Mouse (Mus musculus) MEL (cell line): ENCODE measurements around the gene Fance.

Experiments used
- BHLHE40 ChIP-seq: IDR thresholded peaks from 2 replicates; pipeline ENCODE4 v1.6.1; 2012; ENCODE audit warnings: low read depth, mild to moderate bottlenecking, inconsistent platforms, low read length, improper control_type of control experiment, borderline replicate concordance
- CTCF ChIP-seq, 3 experiments: IDR thresholded peaks in 2 of 3; conservative IDR thresholded peaks in 1 of 3; 2 replicates each; pipeline ENCODE4 v1.5.1; 2011 to 2012; ENCODE audit warnings: low read length in 3 of 3, low read depth in 2 of 3, mild to moderate bottlenecking in 2 of 3, improper control_type of control experiment in 1 of 3, inconsistent platforms in 1 of 3, mixed read lengths in 1 of 3, moderate library complexity in 1 of 3; ENCODE audit not compliant: control insufficient read depth in 1 of 3, insufficient read depth in 1 of 3, poor library complexity in 1 of 3, severe bottlenecking in 1 of 3
- JUND ChIP-seq: IDR thresholded peaks from 2 replicates; pipeline ENCODE4 v1.6.1; 2011; ENCODE audit warnings: low read depth, mild to moderate bottlenecking, improper control_type of control experiment, low read length
- MEF2A ChIP-seq: IDR thresholded peaks from 2 replicates; pipeline ENCODE4 v1.6.1; 2014; ENCODE audit warnings: low read depth, mild to moderate bottlenecking, inconsistent platforms, low read length, improper control_type of control experiment; ENCODE audit not compliant: poor library complexity, insufficient replicate concordance, severe bottlenecking; ENCODE audit errors: extremely low read depth
- MXI1 ChIP-seq: IDR thresholded peaks from 2 replicates; pipeline ENCODE4 v1.6.1; 2011; ENCODE audit warnings: mild to moderate bottlenecking, low read depth, low read length, improper control_type of control experiment
- MYC ChIP-seq: IDR thresholded peaks from 2 replicates; pipeline ENCODE4 v1.6.1; 2011; ENCODE audit warnings: low read depth, mild to moderate bottlenecking, low read length, improper control_type of control experiment, moderate library complexity
- NELFE ChIP-seq: IDR thresholded peaks from 2 replicates; pipeline ENCODE4 v1.6.1; 2011; ENCODE audit warnings: low read depth, low read length, improper control_type of control experiment
- POLR2A ChIP-seq, 2 experiments: IDR thresholded peaks; 2 replicates each; pipeline ENCODE4 v1.6.1; 2011 to 2012; ENCODE audit warnings: low read length in 2 of 2, mild to moderate bottlenecking in 2 of 2, control low read depth in 1 of 2, improper control_type of control experiment in 1 of 2, low read depth in 1 of 2, moderate library complexity in 1 of 2; ENCODE audit not compliant: control insufficient read depth in 1 of 2, insufficient read depth in 1 of 2, poor library complexity in 1 of 2
- SIN3A ChIP-seq: IDR thresholded peaks from 2 replicates; pipeline ENCODE4 v1.6.1; 2012; ENCODE audit warnings: low read length, improper control_type of control experiment, inconsistent platforms
- TBP ChIP-seq: IDR thresholded peaks from 2 replicates; pipeline ENCODE4 v1.8.0; 2011; ENCODE audit warnings: low read depth, low read length, improper control_type of control experiment
- TCF12 ChIP-seq: IDR thresholded peaks from 2 replicates; pipeline ENCODE4 v1.6.1; 2014; ENCODE audit warnings: low read depth, mild to moderate bottlenecking, inconsistent platforms, low read length, improper control_type of control experiment, moderate library complexity
- USF2 ChIP-seq, 2 experiments: IDR thresholded peaks; 2 replicates each; pipeline ENCODE4 v1.6.1; 2011 to 2012; ENCODE audit warnings: improper control_type of control experiment in 2 of 2, low read length in 2 of 2, borderline replicate concordance in 1 of 2, inconsistent platforms in 1 of 2, low read depth in 1 of 2, mild to moderate bottlenecking in 1 of 2; ENCODE audit not compliant: insufficient read depth in 1 of 2
- ZMIZ1 ChIP-seq: IDR thresholded peaks from 2 replicates; pipeline ENCODE4 v1.6.1; 2012; ENCODE audit warnings: low read depth, mild to moderate bottlenecking, inconsistent platforms, low read length, improper control_type of control experiment, moderate library complexity

DNA sequence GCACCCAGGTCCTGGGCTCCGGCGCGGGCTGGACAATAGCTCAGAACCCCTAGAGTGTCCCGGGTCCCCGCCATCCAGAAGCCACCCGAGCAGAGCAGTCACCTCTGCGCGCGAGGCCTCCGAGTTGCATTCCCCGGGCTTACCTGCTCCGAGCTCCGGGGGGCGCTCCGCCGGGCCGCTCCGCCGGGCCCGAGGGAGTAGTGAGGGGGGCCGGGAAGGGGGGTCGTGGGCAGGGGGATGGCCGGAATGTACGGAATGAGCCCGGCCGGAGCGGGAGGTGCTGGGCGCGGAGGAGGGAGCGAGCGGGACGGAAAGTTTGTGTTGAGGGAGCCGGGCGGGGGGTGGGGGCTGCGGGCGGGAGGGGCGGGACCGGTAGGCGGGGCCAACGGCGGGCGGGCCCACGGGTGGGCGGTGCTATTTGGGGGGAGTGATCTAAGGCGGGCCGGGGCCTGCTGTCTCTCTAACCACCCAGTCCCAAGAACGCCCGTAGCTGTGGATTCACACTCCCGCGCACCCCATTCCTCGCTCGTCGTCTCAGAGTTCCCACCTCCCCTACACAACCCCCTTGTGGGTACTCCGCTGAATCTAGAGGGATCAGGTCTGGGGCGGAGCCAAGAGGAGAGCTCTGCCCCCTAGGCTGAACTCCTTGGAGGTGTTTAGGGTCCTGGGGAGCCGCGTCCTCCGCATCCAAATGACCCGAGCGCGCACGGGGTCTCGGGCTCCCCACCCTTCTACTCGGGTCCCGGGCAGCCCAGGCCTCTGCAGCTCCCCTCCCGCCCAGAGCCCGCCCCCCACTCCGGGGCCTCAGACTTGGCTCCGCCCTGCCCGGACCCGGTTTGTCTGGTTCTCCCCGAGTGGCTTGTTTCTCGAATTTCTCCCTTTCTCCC lies 37.4 kb downstream of the Fance start, which contains the start of gene Tead3:
- TF ChIP-seq TBP: no peak
- peak in 1 of 3 experiments; percentile 59; a peak in 3 of 6 replicates for TF ChIP-seq CTCF (IDR thresholded peaks at IDR 0.05 in 2 of 3, conservative IDR thresholded peaks at IDR 0.05 in 1 of 3; ENCODE audit: control insufficient read depth in 1 of 3, insufficient read depth in 1 of 3, low read depth in 2 of 3, low read length in 3 of 3, poor library complexity in 1 of 3, severe bottlenecking in 1 of 3)
- TF ChIP-seq MYC: no peak
- no peak for TF ChIP-seq NELFE
- peak in 1 of 2 experiments; percentile 37; a peak in 1 of 4 replicates for TF ChIP-seq POLR2A (IDR thresholded peaks at IDR 0.05; ENCODE audit: control insufficient read depth in 1 of 2, insufficient read depth in 1 of 2, low read depth in 1 of 2, low read length in 2 of 2, poor library complexity in 1 of 2)
- TF ChIP-seq MXI1: peak; percentile 11; the same call in 1 of the 2 replicates
- TF ChIP-seq ZMIZ1: no peak
- no peak for TF ChIP-seq SIN3A
- no peak for TF ChIP-seq BHLHE40
- no peak for TF ChIP-seq USF2 (IDR thresholded peaks at IDR 0.05; ENCODE audit: borderline replicate concordance in 1 of 2, insufficient read depth in 1 of 2, low read depth in 1 of 2, low read length in 2 of 2)
- TF ChIP-seq JUND: no peak
- TF ChIP-seq TCF12: no peak
- no peak for TF ChIP-seq MEF2A
